Mouse (Mus musculus) stomach, embryonic 14.5 days (tissue): ENCODE measurements at regions not wholly inside any gene's neighbourhood (a gene's known extent, or its start where the extent isn't known, plus 50 kb on each side); places are given as distances from the start of the nearest gene placed in this dataset.
"Not testable (repeated sequence)": the region's sequence is repeated elsewhere in the genome, so short reads cannot be mapped to it uniquely, and the experiment has no call there.

Experiments
- ATAC-seq: fragments of 200-750 bp; cut with Nextera tagmentation; 2 replicates; pipeline ENCODE4 v1.8.0; 2017; ENCODE audit warnings: low read depth, moderate TSS enrichment; ENCODE audit not compliant: insufficient number of reproducible peaks, insufficient read depth, low FRiP score
- H3K27ac ChIP-seq: fragments of 300-500 bp; sonication (generic); 2 replicates; pipeline ENCODE4 v1.5.1; 2014; ENCODE audit warnings: mild to moderate bottlenecking, low read length, moderate library complexity, mixed read lengths
- H3K27me3 ChIP-seq: fragments of 300-500 bp; sonication (generic); 2 replicates; pipeline ENCODE4 v1.6.1; 2014; ENCODE audit warnings: low read length, control low read depth, mixed read lengths; ENCODE audit not compliant: control insufficient read depth, insufficient read depth
- H3K36me3 ChIP-seq: fragments of 300-500 bp; sonication (generic); 2 replicates; pipeline ENCODE4 v1.6.1; 2014; ENCODE audit warnings: mild to moderate bottlenecking, control low read depth, low read length, moderate library complexity, mixed read lengths; ENCODE audit not compliant: control insufficient read depth, insufficient read depth
- H3K4me1 ChIP-seq: fragments of 300-500 bp; sonication (generic); 2 replicates; pipeline ENCODE4 v1.6.1; 2014; ENCODE audit warnings: low read length, control low read depth, mixed read lengths; ENCODE audit not compliant: control insufficient read depth, insufficient read depth
- H3K4me2 ChIP-seq: fragments of 300-500 bp; sonication (generic); replicated peaks from 2 replicates; pipeline ENCODE4 v1.6.1; 2014; ENCODE audit warnings: low read depth, low read length, control low read depth
- H3K4me3 ChIP-seq: fragments of 300-500 bp; sonication (generic); 2 replicates; pipeline ENCODE4 v1.5.1; 2014; ENCODE audit warnings: low read depth, low read length, control low read depth
- H3K9ac ChIP-seq: fragments of 300-500 bp; sonication (generic); replicated peaks from 2 replicates; pipeline ENCODE4 v1.6.1; 2014; ENCODE audit warnings: low read depth, mild to moderate bottlenecking, control low read depth, low read length, moderate library complexity, mixed read lengths
- H3K9me3 ChIP-seq: fragments of 300-500 bp; sonication (generic); 2 replicates; pipeline ENCODE4 v1.6.1; 2016; ENCODE audit warnings: low read depth, low read length, control low read depth; ENCODE audit not compliant: control insufficient read depth
- WGBS: fragments of 180-500 bp; shearing (Covaris S2); extraction: QIAGEN DNeasy Blood & Tissue Kit; methylation state at CpG from one replicate; pipeline ENCODE4 v1.1.7; 2014; 5-methylcytosine and 5-hydroxymethylcytosine counted together

DNA sequence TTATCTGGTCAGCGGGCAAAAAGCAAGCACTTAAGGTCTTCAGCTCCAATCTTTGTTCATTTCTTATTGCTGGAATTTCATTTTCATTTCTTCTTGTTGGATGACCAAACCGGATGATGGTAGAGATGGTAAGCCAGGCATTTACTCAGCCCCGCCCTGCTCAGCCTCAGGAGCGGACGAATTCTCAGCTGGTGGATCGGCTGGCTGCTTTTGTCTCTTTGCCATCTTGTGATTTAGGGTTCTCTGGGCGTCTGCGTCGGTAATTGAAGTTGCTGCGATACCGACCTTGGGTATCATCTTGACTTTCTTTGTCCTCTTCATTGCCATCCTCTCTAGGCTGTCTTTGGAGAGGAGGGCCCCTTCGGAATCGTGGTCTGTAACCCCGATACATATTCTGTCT lies 156.1 kb downstream of the Akr1d1 start:
- 0 out of 2 replicates have a peak, but pooled peaks cover 3% of the 10 kb centered on the region for H3K9me3 ChIP-seq
- H3K9ac ChIP-seq: no peak overlapping the region
- 97% methylated on average over 14 of the region's 14 CpGs for WGBS
- H3K27me3 ChIP-seq: no peaks in the 10 kb centered on the region
- H3K4me2 ChIP-seq: no peak overlapping the region
- no peaks in the 10 kb centered on the region for H3K36me3 ChIP-seq
- no peak overlapping the region for H3K4me3 ChIP-seq
- ATAC-seq: no peak
- no peaks in the 10 kb centered on the region for H3K4me1 ChIP-seq
- no peak overlapping the region for H3K27ac ChIP-seq

DNA sequence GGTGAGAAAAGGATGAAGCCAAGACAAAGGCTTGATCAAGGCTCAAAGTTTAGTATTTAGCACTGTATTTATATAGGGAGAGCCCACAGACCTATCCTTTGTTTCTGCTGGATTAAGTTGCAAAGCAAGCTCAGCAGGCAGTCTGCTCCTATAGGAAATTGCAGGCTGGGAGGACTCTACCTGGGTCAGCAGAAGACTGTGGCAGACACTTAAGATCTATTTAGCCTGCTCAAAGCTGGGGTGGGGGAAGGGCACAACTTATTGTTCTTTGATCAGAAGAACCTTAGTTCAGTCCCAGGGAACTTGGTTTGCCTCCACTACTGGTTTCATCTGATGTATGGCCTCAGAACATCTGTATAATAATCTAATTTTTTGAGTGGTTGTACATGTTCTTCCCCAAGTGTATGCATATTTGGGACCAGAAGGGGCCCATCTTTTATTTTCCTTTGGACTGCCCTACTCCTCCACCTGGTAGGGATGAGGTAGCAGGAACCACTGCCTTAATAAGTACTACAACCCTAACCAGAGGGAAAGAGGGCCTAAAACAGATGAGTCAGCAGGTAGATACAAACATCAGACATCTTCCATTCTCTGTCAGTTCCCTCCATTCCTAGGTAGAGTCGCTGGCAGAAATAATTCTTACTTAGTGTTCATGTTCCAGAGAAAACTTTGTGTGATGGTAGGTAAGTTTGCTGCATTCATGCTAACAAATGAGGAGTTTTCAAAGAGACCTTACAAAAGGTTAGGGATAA lies 159.1 kb downstream of the Akr1d1 start:
- 39% methylated on average over 1 of the region's 1 CpGs for WGBS
- H3K9me3 ChIP-seq: no peaks in the 10 kb centered on the region
- H3K4me2 ChIP-seq: no peak overlapping the region
- no peak overlapping the region for H3K9ac ChIP-seq
- H3K27me3 ChIP-seq: no peaks in the 10 kb centered on the region
- H3K4me3 ChIP-seq: no peak overlapping the region
- no peak overlapping the region for H3K27ac ChIP-seq
- H3K36me3 ChIP-seq: no peaks in the 10 kb centered on the region
- no peaks in the 10 kb centered on the region for H3K4me1 ChIP-seq
- no peak for ATAC-seq

DNA sequence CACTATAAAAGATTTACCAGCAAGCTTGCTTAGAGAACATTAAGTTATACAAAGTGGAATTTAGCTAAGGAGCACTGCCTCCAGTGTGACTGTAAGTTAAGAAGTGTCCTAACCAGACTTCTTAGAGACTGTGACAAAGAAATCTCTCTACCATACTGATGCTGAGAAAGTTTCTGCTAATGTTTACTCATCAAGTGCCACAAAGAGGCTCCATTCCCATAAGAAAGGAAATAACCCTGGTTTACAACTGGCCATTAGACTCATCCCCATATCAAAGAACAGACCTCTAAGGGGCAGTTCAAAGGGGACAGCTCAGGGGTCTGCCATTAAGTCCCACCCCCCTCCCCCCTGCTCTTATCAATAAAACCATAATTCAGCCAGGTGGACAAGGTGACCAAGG lies 159.7 kb downstream of the Akr1d1 start:
- Histone ChIP-seq H3K9ac (no peak overlapping the region), H3K4me3 (no peak overlapping the region), H3K9me3 (no peaks in the 10 kb centered on the region), H3K27ac (no peak overlapping the region), H3K4me2 (no peak overlapping the region), H3K36me3 (no peaks in the 10 kb centered on the region), H3K27me3 (no peaks in the 10 kb centered on the region), H3K4me1 (no peaks in the 10 kb centered on the region)
- no peak for ATAC-seq

DNA sequence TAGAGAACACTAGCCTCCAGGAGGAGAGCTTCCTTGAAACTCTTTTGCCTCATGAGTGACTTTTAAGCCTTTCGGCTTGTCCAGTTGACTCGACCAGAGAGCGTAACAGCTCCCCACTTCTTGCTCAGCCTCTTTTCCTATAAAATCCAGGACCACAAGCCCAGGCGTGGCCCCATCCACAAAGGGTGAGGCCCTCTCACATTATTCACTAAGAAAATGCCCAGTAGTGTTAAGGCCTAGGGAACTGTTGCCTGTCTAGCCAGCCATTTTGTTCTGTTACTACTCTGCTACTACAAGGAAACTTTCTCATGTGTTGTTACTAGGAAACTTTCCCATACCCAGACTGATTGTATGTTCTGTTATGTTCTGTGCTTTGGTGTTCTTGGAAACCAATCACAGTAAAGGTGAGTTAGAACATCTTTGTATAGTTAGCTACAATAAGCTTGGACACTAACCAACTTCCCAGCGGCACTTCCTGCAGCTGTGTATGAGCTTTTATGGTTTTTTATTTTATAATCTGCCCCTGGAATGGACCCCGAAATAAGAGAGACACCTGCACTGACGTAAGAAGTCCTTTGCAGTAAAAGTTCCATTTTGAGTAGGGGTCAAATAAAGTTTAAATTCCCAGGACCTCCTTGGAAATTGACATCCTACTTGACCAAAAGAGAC lies 162.1 kb downstream of the Akr1d1 start:
- ATAC-seq: no peak
- H3K4me3 ChIP-seq: no peak overlapping the region
- H3K4me2 ChIP-seq: no peak overlapping the region
- no peaks in the 10 kb centered on the region for H3K4me1 ChIP-seq
- no peaks in the 10 kb centered on the region for H3K27me3 ChIP-seq
- H3K27ac ChIP-seq: no peak overlapping the region
- H3K9ac ChIP-seq: no peak overlapping the region
- H3K9me3 ChIP-seq: no peaks in the 10 kb centered on the region
- H3K36me3 ChIP-seq: no peaks in the 10 kb centered on the region
- 85% methylated on average over 7 of the region's 7 CpGs for WGBS

DNA sequence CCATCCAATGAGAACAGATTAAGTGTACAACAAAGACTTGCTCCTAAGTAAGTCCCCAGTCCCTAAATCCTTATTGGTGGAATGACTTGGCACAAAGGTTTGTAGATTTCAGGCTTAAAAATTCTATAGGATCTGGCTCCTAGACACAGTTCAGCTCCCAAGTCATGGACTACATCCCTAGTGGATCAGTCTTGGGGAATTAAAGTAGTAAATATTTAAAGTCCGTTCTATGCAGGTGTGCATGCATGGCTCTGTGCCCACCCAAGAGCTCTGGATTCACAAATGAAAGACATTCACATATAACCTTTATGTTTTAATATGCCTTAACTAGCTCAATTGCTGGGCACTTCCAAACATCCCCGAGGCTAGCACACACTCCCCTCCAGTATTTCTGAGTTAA lies 162.8 kb downstream of the Akr1d1 start:
- no peaks in the 10 kb centered on the region for H3K9me3 ChIP-seq
- H3K27ac ChIP-seq: no peak overlapping the region
- H3K4me1 ChIP-seq: no peaks in the 10 kb centered on the region
- H3K36me3 ChIP-seq: no peaks in the 10 kb centered on the region
- WGBS: 68% methylated on average over 2 of the region's 2 CpGs
- H3K9ac ChIP-seq: no peak overlapping the region
- no peaks in the 10 kb centered on the region for H3K27me3 ChIP-seq
- H3K4me3 ChIP-seq: no peak overlapping the region
- no peak for ATAC-seq
- no peak overlapping the region for H3K4me2 ChIP-seq

DNA sequence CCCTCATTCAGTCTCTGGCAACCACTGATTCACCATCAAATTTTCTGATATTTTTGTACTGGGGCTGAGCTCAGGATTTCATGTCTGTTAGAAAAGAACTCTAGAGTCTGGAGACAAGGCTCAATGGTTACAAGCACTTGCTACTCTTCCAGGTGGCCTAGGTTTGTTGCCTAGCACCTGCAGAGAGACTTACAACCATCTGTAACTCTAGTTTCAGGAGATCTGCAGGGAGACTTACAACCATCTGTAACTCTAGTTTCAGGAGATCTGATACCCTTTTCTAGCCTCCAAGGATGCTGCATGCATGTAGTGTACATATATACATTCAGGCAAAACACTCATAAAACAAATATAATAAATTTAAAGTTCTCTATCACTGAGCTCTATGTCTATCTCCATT lies 166.1 kb downstream of the Akr1d1 start:
- no peaks in the 10 kb centered on the region for H3K9me3 ChIP-seq
- H3K27ac ChIP-seq: no peak overlapping the region
- no peak overlapping the region for H3K9ac ChIP-seq
- H3K27me3 ChIP-seq: no peaks in the 10 kb centered on the region
- no peaks in the 10 kb centered on the region for H3K4me1 ChIP-seq
- H3K4me3 ChIP-seq: no peak overlapping the region
- no peaks in the 10 kb centered on the region for H3K36me3 ChIP-seq
- H3K4me2 ChIP-seq: no peak overlapping the region
- no peak for ATAC-seq

DNA sequence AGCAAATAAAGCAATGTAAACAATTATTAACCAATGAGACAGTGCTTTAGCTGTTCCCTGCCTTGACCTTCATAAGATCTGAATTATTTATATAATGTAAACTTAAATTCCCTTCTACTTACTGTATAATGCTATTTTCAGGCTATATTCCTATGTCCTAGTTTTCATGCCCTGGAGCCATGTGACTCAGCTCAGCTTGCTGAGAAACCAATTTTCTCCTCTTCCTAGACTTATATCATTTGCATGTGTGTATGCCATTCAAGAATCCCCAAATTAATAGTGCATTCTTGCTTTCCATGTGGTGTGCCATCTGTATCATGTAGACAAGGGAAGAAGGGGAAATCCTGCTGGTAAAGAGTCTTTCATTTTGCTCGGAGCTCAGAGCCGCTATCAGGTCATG lies 166.7 kb upstream of the Trim24 start:
- no peak overlapping the region for H3K9ac ChIP-seq
- 98% methylated on average over 2 of the region's 2 CpGs for WGBS

DNA sequence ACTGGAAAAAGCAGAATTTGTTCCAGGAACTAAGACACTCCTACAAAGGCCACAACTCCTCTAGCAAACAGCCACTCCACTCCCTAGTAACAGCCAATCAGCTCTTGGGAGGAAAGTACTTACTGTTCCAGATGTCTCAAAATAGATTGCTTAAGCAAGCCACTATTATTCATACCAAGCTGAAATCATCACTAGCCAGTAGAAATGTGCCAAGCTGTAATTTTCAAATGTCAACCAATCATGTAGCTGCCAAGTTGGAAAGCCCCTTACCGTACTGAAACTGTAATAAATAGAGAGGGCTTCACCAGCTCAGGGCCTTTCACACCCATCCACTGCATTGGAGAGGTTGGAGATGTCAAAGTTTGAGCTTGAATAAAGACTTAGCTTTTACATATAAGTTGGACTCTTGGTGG lies 164.9 kb upstream of the Trim24 start:
- no peak for ATAC-seq
- 69% methylated on average over 1 of the region's 1 CpGs for WGBS
- Histone ChIP-seq H3K4me3 (no peak overlapping the region), H3K27me3 (no peaks in the 10 kb centered on the region), H3K4me1 (no peaks in the 10 kb centered on the region), H3K9ac (no peak overlapping the region), H3K4me2 (no peak overlapping the region), H3K27ac (no peak overlapping the region), H3K9me3 (no peaks in the 10 kb centered on the region), H3K36me3 (no peaks in the 10 kb centered on the region)

More for the DNA sequence above, 166.7 kb upstream of the Trim24 start:
- Histone ChIP-seq H3K9me3 (no peaks in the 10 kb centered on the region), H3K4me1 (no peaks in the 10 kb centered on the region), H3K4me2 (no peak overlapping the region), H3K27me3 (no peaks in the 10 kb centered on the region), H3K36me3 (no peaks in the 10 kb centered on the region), H3K27ac (no peak overlapping the region), H3K4me3 (no peak overlapping the region)
- ATAC-seq: no peak

DNA sequence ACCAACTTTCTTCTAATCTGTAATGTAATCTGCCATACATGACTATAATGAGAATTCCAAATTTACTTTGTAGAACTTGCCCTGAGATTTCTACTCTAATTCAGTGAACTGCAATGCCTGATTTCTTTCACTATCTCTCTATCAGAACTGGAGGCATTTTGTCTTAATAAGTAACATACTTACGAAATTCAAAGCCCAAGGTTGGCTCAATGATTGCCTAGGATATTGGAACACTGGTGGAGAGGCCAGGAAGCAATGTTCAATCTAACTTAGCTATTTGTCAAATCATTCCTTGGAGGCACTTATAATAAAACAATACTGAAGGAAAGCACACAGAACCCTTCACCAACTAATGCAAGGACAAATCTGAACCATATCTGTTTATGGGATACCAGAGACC lies 162.9 kb upstream of the Trim24 start:
- not testable (repeated sequence) for H3K4me1 ChIP-seq, H3K27ac ChIP-seq, H3K27me3 ChIP-seq, ATAC-seq, H3K4me3 ChIP-seq, H3K36me3 ChIP-seq, H3K9me3 ChIP-seq, H3K4me2 ChIP-seq, H3K9ac ChIP-seq
- 83% methylated on average over 1 of the region's 1 CpGs for WGBS
